Mouse (Mus musculus): Measurements from ENCODE around the gene Nr2e3.
"Not testable (repeated sequence)": the region's sequence is repeated elsewhere in the genome, so short reads cannot be mapped to it uniquely, and the experiment has no call there.

The Nr2e3 gene

DNA sequence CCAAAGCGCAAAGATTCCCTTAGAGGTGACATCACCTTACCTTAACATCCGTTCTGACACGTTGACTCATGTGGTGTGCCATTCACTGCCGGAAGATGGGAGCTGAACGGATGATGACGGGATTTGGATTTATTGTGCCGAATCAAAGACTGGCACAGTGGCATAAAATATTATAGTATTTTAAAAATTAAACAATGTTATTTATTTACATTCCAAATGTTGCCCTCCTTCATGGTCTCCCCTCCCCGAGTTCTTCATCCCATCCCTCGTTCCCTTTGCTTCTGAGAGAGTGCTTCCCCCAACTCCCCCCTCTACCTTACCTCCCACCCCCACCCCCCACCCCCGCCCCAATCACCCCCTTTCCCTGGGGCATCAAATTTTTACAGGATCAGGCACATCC is at the start of gene Nr2e3:
TSS of gene Nr2e3 (minus strand) at position 101 of the 400 bp plus-strand sequence.
- no peak for DNase-seq

- peak; percentile 40 for DNase-seq
Measured at GRCm38 (mm10) chr9:60008936-60009335, 48.5 kb upstream of the Nr2e3 start.

- DNase-seq = no peak
Measured at GRCm38 (mm10) chr9:60002323-60002722, 41.9 kb upstream of the Nr2e3 start.

DNA sequence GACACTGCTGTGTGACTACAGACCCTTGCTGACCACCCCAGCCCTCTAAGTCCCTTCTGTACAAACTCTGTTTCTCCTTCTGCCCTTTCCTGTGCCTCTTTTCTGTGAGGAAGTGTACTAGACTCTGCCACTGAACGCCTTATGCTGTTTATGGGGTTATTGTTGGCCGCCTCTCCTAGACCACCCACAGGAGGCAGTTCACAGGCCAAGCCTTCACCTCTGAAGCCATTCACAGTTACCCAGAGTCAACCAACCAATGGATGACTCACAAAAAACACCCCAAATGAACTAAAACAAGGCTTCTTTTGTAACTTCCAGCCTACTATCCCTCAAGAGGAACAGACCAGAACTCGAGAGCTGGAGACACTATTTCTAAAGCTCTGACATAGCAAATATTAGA is 41.0 kb upstream of the Nr2e3 start:
- no peak for DNase-seq

GRCm38 (mm10) chr9:59997725-59998124 is 37.3 kb upstream of the Nr2e3 start:
- no peak for DNase-seq

- no peak for DNase-seq
Measured at GRCm38 (mm10) chr9:59991407-59991806, 30.9 kb upstream of the Nr2e3 start.

GRCm38 (mm10) chr9:59989864-59990263 is 29.4 kb upstream of the Nr2e3 start:
- peak; percentile 82 for DNase-seq

DNA sequence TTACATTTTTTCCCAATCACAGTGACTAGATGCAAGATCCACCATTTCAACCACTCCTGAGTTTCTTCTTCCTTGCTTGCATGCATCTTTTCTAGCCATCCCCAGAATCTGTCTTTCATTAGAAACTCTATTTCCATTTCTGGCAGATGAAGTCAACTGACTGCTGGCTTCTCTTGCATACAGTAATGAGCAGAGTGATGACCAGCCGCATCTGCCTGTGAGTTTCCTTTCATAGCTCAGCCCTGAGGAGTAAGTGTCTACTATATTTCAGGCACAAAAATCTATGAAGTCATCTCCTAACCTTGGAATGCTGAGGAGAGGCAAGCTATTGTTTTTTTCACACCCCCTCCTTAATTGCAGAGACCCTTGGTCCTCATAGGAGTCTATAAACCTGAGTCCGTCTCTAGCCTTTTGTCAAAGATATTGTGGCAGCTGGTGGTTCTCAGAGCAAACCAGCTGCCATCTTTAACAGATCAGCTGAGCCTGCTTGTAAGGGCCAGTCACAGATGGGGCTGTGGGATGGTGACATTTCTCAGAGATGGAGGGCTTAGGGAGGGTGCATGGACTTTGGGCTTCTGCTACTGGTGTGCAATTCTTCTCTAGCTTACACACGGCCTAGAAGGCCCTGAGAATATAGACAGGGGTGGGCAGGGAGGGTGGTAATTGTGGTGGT is 25.6 kb upstream of the Nr2e3 start:
- DNase-seq = peak; percentile 70

DNA sequence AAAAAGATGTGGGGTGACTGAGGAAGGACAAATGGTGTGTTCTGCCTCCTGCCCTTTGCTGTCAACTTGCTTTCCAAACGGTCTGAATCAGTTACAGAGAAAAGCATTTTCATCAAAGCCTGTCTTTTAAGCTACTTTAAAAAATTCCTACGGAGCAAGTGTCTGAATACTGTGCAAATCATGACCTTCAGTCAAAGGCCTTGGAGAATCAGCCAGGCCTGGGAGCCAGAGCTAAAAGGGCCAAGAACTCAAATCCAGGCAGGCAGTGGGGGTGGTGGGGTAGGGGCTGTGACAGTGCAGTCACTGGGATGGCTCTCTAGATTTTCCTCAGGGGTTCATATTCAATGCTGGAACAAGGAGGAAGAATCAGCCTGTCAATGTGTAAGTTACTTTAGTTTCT is 20.7 kb upstream of the Nr2e3 start:
- no peak for DNase-seq

GRCm38 (mm10) chr9:59971263-59971662 is 10.8 kb upstream of the Nr2e3 start:
- no peak for DNase-seq

DNA sequence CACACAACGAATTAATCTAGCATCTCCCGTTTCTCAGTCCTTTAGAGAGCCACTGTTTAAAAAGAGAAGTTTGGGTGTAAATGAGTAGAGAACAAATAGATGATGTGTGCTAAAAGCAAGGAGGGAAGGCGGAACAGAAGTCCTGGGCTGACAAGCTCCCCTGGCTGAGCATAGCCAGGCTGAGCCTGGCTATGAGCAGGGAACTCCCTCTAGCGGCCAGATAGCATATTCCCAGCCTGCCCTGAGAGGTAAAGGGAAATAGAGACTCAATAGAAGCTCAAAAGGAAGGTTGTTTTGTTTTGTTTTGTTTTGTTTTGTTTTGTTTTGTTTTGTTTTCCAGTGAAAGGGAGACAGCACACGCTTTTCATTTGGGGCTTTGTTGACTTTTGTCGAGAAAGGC is 8.9 kb upstream of the Nr2e3 start:
- DNase-seq = peak; percentile 77

DNA sequence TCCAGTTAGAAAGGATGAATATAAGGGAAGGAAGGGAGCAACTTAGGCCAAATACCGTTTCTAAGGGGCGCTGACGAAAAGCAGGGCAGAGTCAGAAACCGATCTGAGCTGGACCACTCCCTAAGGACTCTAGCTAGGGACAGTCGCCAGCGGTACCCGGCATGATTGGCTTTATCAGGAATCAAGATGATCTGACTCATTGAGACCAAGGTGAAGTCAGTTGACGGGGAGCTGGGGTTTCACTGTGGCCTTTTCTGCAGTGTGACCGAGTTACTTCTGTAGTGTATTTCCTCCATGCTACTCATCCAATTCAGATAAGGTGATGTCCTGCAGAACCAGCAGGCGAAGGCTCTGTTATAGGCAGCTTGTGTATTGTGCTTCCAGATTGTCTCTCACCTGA is 4.6 kb upstream of the Nr2e3 start:
- DNase-seq = no peak

- DNase-seq = no peak
Measured at GRCm38 (mm10) chr9:59964367-59964766, 3.9 kb upstream of the Nr2e3 start.

DNA sequence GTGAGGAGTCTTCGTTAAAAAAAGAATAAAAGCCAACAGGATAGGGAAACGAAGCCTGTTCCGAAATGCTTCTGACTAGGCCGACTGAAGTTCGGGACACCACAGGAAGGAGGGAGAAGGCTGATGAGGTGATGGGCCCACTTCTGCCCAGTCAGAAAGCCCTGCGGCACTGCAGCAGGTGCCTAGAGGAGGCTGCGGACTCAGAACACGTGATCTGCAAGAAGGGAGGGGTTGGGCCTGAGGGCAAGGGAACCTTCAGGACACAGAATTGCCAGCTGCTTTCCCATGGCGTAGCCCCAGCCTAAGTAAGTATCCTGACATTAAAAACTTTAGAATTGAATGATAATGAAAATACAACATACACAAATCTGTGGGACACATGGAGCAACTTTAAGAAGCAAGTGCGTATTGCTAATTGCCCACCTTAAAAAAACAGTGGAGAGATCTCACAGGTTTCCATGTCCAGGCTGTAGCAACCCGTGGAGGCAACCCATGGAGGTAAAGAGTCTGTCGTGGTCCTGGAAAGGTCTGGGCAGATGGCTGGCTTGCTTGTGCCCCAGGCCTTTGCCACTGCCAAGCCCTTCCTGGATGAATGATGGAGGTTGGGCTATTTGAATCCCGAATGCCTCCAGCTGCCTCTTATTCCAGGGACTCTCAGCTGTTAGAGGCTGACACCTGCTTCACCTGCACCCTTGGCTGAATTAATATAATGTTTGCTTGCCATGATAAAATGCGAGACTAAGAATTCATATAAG is 919 bp upstream of the Nr2e3 start:
- peak; percentile 49 for DNase-seq

DNA sequence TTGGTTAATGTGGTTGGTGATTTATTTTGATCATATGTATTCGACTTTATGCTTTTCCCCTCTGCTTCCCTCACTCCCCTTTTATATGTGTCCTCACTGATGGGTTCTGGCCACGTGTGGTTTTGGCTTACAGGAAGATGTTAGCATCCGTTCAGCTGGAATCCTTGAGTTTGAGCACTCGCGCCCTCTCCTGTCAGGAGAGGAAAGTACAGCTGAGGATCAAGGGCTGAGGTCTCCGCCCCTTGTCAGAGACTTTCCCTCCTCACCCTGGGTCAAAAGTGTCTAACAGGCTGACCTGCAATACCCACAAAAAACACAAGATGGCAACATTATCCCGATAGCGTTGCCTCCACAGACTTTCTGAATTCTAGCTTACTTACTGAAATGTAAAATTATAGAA is 1.2 kb downstream of the Nr2e3 start:
- DNase-seq = peak; percentile 93

GRCm38 (mm10) chr9:59958115-59958514 is 2.3 kb downstream of the Nr2e3 start:
- DNase-seq = not testable (repeated sequence)

DNA sequence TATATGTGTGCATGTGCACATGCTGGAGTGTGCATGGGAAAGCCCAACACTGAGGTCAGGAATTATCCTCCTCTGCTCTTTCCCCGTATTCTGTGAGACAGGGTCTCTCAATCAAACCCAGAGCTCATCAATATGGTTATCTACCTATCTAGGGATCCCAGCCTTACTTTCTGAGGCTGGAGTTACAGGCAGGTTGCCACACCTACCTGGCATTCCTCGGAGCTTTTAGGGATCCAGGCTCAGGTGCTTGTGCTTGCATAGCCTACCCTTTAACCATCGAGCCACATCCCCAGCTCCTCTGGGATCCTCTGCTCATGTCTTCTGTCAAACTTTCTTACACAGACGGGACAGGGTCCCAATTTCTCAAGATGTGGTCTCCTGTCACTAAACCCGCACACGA is 4.0 kb downstream of the Nr2e3 start:
- no peak for DNase-seq

- DNase-seq = no peak
Measured at GRCm38 (mm10) chr9:59955692-59956091, 4.8 kb downstream of the Nr2e3 start.

- DNase-seq = no peak
Measured at GRCm38 (mm10) chr9:59955199-59955598, 5.3 kb downstream of the Nr2e3 start.

DNA sequence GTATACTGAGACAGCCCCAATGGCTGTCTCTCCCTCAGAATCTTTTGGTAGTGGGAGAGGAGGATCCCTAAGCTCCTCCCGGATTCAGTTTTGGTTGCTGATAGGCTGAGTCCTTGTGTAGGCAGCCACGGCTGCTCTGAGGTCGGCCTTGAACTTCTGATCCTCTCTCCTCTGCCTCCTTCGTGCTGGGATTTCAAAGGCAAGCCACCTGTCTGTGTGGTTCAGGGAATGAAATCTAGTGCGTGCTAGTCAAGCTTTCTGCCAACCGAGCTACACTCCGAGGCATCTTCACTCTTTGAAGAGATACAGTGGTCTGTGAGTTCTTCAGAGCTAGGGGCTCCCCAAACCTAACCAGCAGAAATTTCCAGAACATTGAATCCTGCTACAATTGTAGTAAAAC is 6.9 kb downstream of the Nr2e3 start:
- DNase-seq = no peak

- DNase-seq = peak; percentile 86
Measured at GRCm38 (mm10) chr9:59952515-59953070, 7.9 kb downstream of the Nr2e3 start.

DNA sequence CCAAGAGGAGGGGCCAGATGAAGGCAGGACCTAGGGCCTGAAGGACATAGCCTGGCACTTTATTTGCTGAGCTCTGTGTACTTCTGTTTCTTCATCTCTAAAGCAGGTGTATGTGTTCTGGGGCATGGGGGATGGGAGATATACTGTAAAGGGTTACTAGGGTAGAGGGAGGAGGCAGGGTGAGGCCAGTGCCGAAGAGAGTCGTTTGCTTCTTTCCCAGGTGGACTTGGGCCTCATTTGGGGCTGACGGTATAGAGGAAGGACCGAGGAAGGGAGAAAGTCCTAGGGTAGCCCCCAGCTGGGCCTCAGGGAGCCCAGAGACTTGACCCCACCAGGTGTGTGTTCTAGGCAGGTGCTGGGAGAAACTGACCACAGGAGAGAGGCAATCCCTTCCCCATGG is 8.5 kb downstream of the Nr2e3 start:
- no peak for DNase-seq

DNA sequence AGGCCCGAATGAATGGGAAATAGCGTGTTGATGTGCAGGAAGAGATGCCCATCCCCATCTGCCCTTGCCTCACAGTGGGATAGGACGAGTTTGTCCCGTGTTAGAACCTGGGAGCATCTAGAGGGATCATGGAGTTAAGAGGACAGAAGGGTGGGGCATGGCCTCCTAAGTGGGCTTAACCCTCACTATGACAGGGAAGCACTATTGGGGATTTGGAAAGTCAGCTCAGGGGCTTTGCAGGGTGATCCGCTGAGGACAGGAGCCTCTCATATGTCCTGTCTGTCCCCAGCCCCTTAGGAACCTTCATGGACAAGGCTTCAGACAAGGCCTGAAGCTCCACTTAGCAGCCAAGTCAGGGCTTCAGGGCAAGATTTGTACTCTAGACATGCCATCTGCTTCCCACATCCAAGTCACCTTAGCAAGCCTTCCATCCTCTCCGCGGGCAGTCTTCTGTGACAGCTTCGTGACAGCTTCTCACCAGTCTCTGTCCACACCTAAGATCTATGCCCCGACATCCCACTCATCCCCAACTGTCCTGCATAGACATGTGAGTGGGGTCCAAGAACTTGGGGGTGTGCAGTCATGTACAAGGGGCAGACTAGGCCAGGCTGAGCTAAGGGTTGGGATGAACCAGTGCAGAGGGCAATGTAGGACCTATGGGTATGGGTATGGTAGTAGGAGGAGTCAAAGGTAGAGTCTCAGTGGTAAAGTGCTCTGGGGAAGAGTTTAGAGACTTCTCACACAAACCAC is 9.3 kb downstream of the Nr2e3 start:
- peak; percentile 77 for DNase-seq

GRCm38 (mm10) chr9:59949981-59950380 is 10.5 kb downstream of the Nr2e3 start:
- peak; percentile 44 for DNase-seq
